Mouse (Mus musculus): ENCODE data around the gene Git1.

- TF ChIP-seq CTCF (IDR thresholded peaks at IDR 0.05; ENCODE audit: extremely low read depth, insufficient read length, insufficient replicate concordance, low read depth, low read length), result no peak
- no peak for TF ChIP-seq POLR2A (IDR thresholded peaks at IDR 0.05; ENCODE audit: low read depth, low read length)
These were observed 30.3 kb upstream of the Git1 start for GRCm38 (mm10) chr11:77463101-77463445.

Data from small intestine, adult 2 months (tissue).